Mouse (Mus musculus): Measurements from ENCODE around the gene Spryd3. TPM values are rescaled to one million over a fixed set of nuclear protein-coding genes. Genes with fewer than 3 reads are reported as not detected.

Spryd3 gene
- total and polyA plus RNA-seq, 2 experiments from 2014 or later, result 16.0 to 22.8 TPM

- TF ChIP-seq EP300 (IDR thresholded peaks at IDR 0.05; ENCODE audit: low read depth) (no peak), CTCF (IDR thresholded peaks at IDR 0.05; ENCODE audit: low read depth) (no peak)
- H3K27ac ChIP-seq (ENCODE audit: low read depth), result no peak overlapping the region
- H3K4me1 ChIP-seq (ENCODE audit: control insufficient read depth, insufficient read depth), result no peaks in the 10 kb centered on the region
- 48% methylated on average over 2 of the region's 2 CpGs for WGBS
- no peaks in the 10 kb centered on the region for H3K27me3 ChIP-seq (ENCODE audit: control insufficient read depth, insufficient read depth, low read length)
- no peak overlapping the region for H3K4me3 ChIP-seq (ENCODE audit: low read depth, low read length)
- no peak overlapping the region for H3K4me2 ChIP-seq (ENCODE audit: low read depth, low read length)
- H3K36me3 ChIP-seq (replicated peaks; ENCODE audit: control insufficient read depth, insufficient read depth, low read length), result peaks cover 54% of the 10 kb centered on the region
- DNase-seq (ENCODE audit: low spot score), result no peak
- H3K9ac ChIP-seq (replicated peaks; ENCODE audit: low read depth, low read length), result no peak overlapping the region
- H3K9me3 ChIP-seq (replicated peaks; ENCODE audit: control insufficient read depth, low read length), result no peaks in the 10 kb centered on the region
- no peak for ATAC-seq (ENCODE audit: insufficient read depth, low read depth)
Observed at GRCm38 (mm10) chr15:102119831-102120170, 16.2 kb downstream of the Spryd3 start.

GRCm38 (mm10) chr15:102119121-102119830 lies 16.8 kb downstream of the Spryd3 start:
- Histone ChIP-seq H3K27me3 (ENCODE audit: control insufficient read depth, insufficient read depth, low read length) (no peaks in the 10 kb centered on the region), H3K4me2 (ENCODE audit: low read depth, low read length) (no peak overlapping the region), H3K9me3 (replicated peaks; ENCODE audit: control insufficient read depth, low read length) (no peaks in the 10 kb centered on the region), H3K4me3 (ENCODE audit: low read depth, low read length) (no peak overlapping the region), H3K4me1 (ENCODE audit: control insufficient read depth, insufficient read depth) (no peaks in the 10 kb centered on the region), H3K9ac (replicated peaks; ENCODE audit: low read depth, low read length) (no peak overlapping the region), H3K36me3 (replicated peaks; ENCODE audit: control insufficient read depth, insufficient read depth, low read length) (peaks cover 54% of the 10 kb centered on the region), H3K27ac (ENCODE audit: low read depth) (no peak overlapping the region)
- TF ChIP-seq CTCF (IDR thresholded peaks at IDR 0.05; ENCODE audit: low read depth), result no peak
- no peak for TF ChIP-seq EP300 (IDR thresholded peaks at IDR 0.05; ENCODE audit: low read depth)
- ATAC-seq (ENCODE audit: insufficient read depth, low read depth), result no peak
- DNase-seq (ENCODE audit: low spot score), result no peak
- 65% methylated on average over 8 of the region's 8 CpGs for WGBS

GRCm38 (mm10) chr15:102118591-102118990 lies 17.4 kb downstream of the Spryd3 start:
- DNase-seq (ENCODE audit: low spot score) (no peak), ATAC-seq (ENCODE audit: insufficient read depth, low read depth) (no peak)
- Histone ChIP-seq H3K9me3 (replicated peaks; ENCODE audit: control insufficient read depth, low read length) (no peaks in the 10 kb centered on the region), H3K9ac (replicated peaks; ENCODE audit: low read depth, low read length) (no peak overlapping the region), H3K4me3 (ENCODE audit: low read depth, low read length) (no peak overlapping the region), H3K27ac (ENCODE audit: low read depth) (no peak overlapping the region), H3K36me3 (replicated peaks; ENCODE audit: control insufficient read depth, insufficient read depth, low read length) (peaks cover 60% of the 10 kb centered on the region), H3K4me2 (ENCODE audit: low read depth, low read length) (no peak overlapping the region), H3K27me3 (ENCODE audit: control insufficient read depth, insufficient read depth, low read length) (no peaks in the 10 kb centered on the region), H3K4me1 (ENCODE audit: control insufficient read depth, insufficient read depth) (no peaks in the 10 kb centered on the region)
- WGBS, result 89% methylated on average over 4 of the region's 4 CpGs
- TF ChIP-seq EP300 (IDR thresholded peaks at IDR 0.05; ENCODE audit: low read depth) (no peak), CTCF (IDR thresholded peaks at IDR 0.05; ENCODE audit: low read depth) (no peak)

- Histone ChIP-seq H3K27ac (ENCODE audit: low read depth) (no peak overlapping the region), H3K36me3 (replicated peaks; ENCODE audit: control insufficient read depth, insufficient read depth, low read length) (peaks cover 65% of the 10 kb centered on the region), H3K9me3 (replicated peaks; ENCODE audit: control insufficient read depth, low read length) (no peaks in the 10 kb centered on the region), H3K4me1 (ENCODE audit: control insufficient read depth, insufficient read depth) (no peaks in the 10 kb centered on the region), H3K9ac (replicated peaks; ENCODE audit: low read depth, low read length) (no peak overlapping the region), H3K4me3 (ENCODE audit: low read depth, low read length) (no peak overlapping the region), H3K27me3 (ENCODE audit: control insufficient read depth, insufficient read depth, low read length) (no peaks in the 10 kb centered on the region), H3K4me2 (ENCODE audit: low read depth, low read length) (no peak overlapping the region)
- DNase-seq (ENCODE audit: low spot score), result peak; percentile 33
- TF ChIP-seq EP300 (IDR thresholded peaks at IDR 0.05; ENCODE audit: low read depth), result no peak
- TF ChIP-seq CTCF (IDR thresholded peaks at IDR 0.05; ENCODE audit: low read depth), result peak; percentile 47
- WGBS, result 57% methylated on average over 19 of the region's 19 CpGs
- peak; percentile 49 for ATAC-seq (ENCODE audit: insufficient read depth, low read depth)
Observed at GRCm38 (mm10) chr15:102117461-102118443, 18.3 kb downstream of the Spryd3 start.

- Histone ChIP-seq H3K9ac (replicated peaks; ENCODE audit: low read depth, low read length) (no peak overlapping the region), H3K27me3 (ENCODE audit: control insufficient read depth, insufficient read depth, low read length) (no peaks in the 10 kb centered on the region), H3K4me2 (ENCODE audit: low read depth, low read length) (no peak overlapping the region), H3K27ac (ENCODE audit: low read depth) (no peak overlapping the region), H3K36me3 (replicated peaks; ENCODE audit: control insufficient read depth, insufficient read depth, low read length) (peaks cover 68% of the 10 kb centered on the region), H3K4me1 (ENCODE audit: control insufficient read depth, insufficient read depth) (no peaks in the 10 kb centered on the region), H3K4me3 (ENCODE audit: low read depth, low read length) (no peak overlapping the region), H3K9me3 (replicated peaks; ENCODE audit: control insufficient read depth, low read length) (no peaks in the 10 kb centered on the region)
- ATAC-seq (ENCODE audit: insufficient read depth, low read depth) (peak; percentile 7; the same call in 1 of the 2 replicates), DNase-seq (ENCODE audit: low spot score) (no peak)
- WGBS, result 67% methylated on average over 11 of the region's 11 CpGs
- TF ChIP-seq EP300 (IDR thresholded peaks at IDR 0.05; ENCODE audit: low read depth), result no peak
- TF ChIP-seq CTCF (IDR thresholded peaks at IDR 0.05; ENCODE audit: low read depth), result no peak
Observed at GRCm38 (mm10) chr15:102116753-102117415, 19.1 kb downstream of the Spryd3 start.

Measured in heart, postnatal 0 days (tissue).